Mouse (Mus musculus) ES-E14 (cell line): ENCODE results near the gene Cep170.

Experiments used
- CHD2 ChIP-seq: IDR thresholded peaks from 2 replicates; pipeline ENCODE4 v1.6.1; 2014; ENCODE audit warnings: mild to moderate bottlenecking, low read depth, low read length, inconsistent platforms
- HCFC1 ChIP-seq: IDR thresholded peaks from 2 replicates; pipeline ENCODE4 v1.6.1; 2012; ENCODE audit warnings: low read length, inconsistent platforms, borderline replicate concordance; ENCODE audit not compliant: insufficient read depth
- MAFK ChIP-seq: IDR thresholded peaks from 2 replicates; pipeline ENCODE4 v1.6.1; 2014; ENCODE audit warnings: mild to moderate bottlenecking, low read depth, low read length, inconsistent platforms; ENCODE audit not compliant: insufficient read depth

DNA sequence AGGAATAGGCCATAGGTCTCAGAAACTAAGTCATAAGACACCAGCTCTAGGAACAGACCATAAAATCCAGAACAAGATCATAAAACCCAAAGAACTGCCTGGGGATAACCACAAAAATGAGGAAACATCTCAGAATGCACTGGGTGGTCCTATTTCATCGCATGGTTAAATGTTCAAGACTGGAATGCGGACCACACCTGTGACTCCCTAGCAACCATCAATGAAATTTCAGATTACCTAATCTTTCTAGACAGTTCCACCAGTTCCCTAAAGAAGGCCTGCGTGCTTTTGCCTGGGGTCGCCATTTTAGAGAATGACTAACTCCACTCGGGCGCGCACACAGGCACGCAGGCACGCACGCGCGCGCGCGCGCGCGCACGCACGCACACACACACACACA, 89.1 kb downstream of the Cep170 start:
- no peak for TF ChIP-seq HCFC1
- TF ChIP-seq MAFK: no peak
- TF ChIP-seq CHD2: no peak
